ENCODE assay signal across 24 mouse cellular contexts in genomic region chr15:30595507-30595906, GRCm38 (mm10).
DNase-seq lines count a peak whose midpoint lies in the region; ATAC-seq and TF ChIP-seq lines count a peak whose summit lies in the region.
"Had no signal": no experiment of that assay in that cellular context is flagged by ENCODE, and none has a peak within 500 bp of the region (broad histone marks: within the 10 kb centered on the region; RNA-seq: fewer than 3 reads in every experiment).

No protein-coding gene starts in this region.

- no peak for TF ChIP-seq POLR2A in brain, embryonic 14.5 days (IDR thresholded peaks at IDR 0.05; ENCODE audit: borderline replicate concordance, extremely low read depth, insufficient read depth, insufficient read length, poor library complexity, severe bottlenecking)

- no peak overlapping the region for H3K4me2 ChIP-seq in forebrain, embryonic 13.5 days
- H3K4me2 ChIP-seq in forebrain, postnatal 0 days (ENCODE audit: low read depth), result no peak overlapping the region
- no peak overlapping the region for H3K4me2 ChIP-seq in forebrain, embryonic 15.5 days (replicated peaks)
- no peak overlapping the region for H3K4me2 ChIP-seq in forebrain, embryonic 11.5 days (ENCODE audit: low read depth, low read length, severe bottlenecking)
- H3K4me2 ChIP-seq: embryonic facial prominence, embryonic 13.5 days; embryonic facial prominence, embryonic 15.5 days had no signal

- peaks cover 4% of the 10 kb centered on the region; the same call in 1 of the 2 replicates for H3K36me3 ChIP-seq in forebrain, embryonic 13.5 days (ENCODE audit: poor library complexity, severe bottlenecking)
- no peaks in the 10 kb centered on the region for H3K36me3 ChIP-seq in forebrain, postnatal 0 days (ENCODE audit: insufficient read depth)
- peaks cover 5% of the 10 kb centered on the region; the same call in 1 of the 2 replicates for H3K36me3 ChIP-seq in forebrain, embryonic 15.5 days
- H3K36me3 ChIP-seq in forebrain, embryonic 11.5 days (ENCODE audit: control insufficient read depth, insufficient read depth, low read length), result no peaks in the 10 kb centered on the region
- H3K36me3 ChIP-seq: embryonic facial prominence, embryonic 13.5 days; embryonic facial prominence, embryonic 15.5 days; G1E had no signal

- no peak overlapping the region for H3K27ac ChIP-seq in forebrain, embryonic 13.5 days
- H3K27ac ChIP-seq in forebrain, postnatal 0 days (ENCODE audit: low read depth, low read length), result no peak overlapping the region
- H3K27ac ChIP-seq in forebrain, embryonic 15.5 days (replicated peaks), result peak overlapping the region; percentile 57; the same call in 1 of the 2 replicates
- no peak overlapping the region for H3K27ac ChIP-seq in forebrain, embryonic 11.5 days (ENCODE audit: low read depth, low read length)
- H3K27ac ChIP-seq: embryonic facial prominence, embryonic 13.5 days; embryonic facial prominence, embryonic 15.5 days had no signal

- H3K4me1 ChIP-seq in forebrain, embryonic 13.5 days, result peaks cover 9% of the 10 kb centered on the region; the same call in 1 of the 2 replicates
- 0 out of 2 replicates have a peak, but pooled peaks cover 4% of the 10 kb centered on the region for H3K4me1 ChIP-seq in forebrain, postnatal 0 days (ENCODE audit: insufficient read depth)
- H3K4me1 ChIP-seq in forebrain, embryonic 15.5 days, result peaks cover 8% of the 10 kb centered on the region
- no peaks in the 10 kb centered on the region for H3K4me1 ChIP-seq in forebrain, embryonic 11.5 days (replicated peaks; ENCODE audit: control insufficient read depth, insufficient read depth, low read length)
- H3K4me1 ChIP-seq: embryonic facial prominence, embryonic 13.5 days; embryonic facial prominence, embryonic 15.5 days had no signal

- no peaks in the 10 kb centered on the region for H3K9me3 ChIP-seq in forebrain, embryonic 13.5 days (replicated peaks)
- no peaks in the 10 kb centered on the region for H3K9me3 ChIP-seq in forebrain, postnatal 0 days (ENCODE audit: low read length)
- H3K9me3 ChIP-seq in forebrain, embryonic 15.5 days, result no peaks in the 10 kb centered on the region
- H3K9me3 ChIP-seq in forebrain, embryonic 11.5 days (ENCODE audit: control insufficient read depth, low read length), result no peaks in the 10 kb centered on the region
- H3K9me3 ChIP-seq: embryonic facial prominence, embryonic 13.5 days; embryonic facial prominence, embryonic 15.5 days had no signal

- peak; percentile 69 for ATAC-seq in forebrain, embryonic 13.5 days
- ATAC-seq in forebrain, postnatal 0 days, result no peak
- ATAC-seq in forebrain, embryonic 15.5 days (replicated peaks), result peak; percentile 73
- no peak for ATAC-seq in forebrain, embryonic 11.5 days (replicated peaks; ENCODE audit: low FRiP score)
- ATAC-seq: activated CD4-positive, CD25-positive, alpha-beta regulatory T cell, adult 4 months; CD4-positive, CD25-positive, alpha-beta regulatory T cell, adult 4 months; Patski had no signal

- DNase-seq in forebrain, postnatal 0 days, result no peak
- no peak for DNase-seq in forebrain, embryonic 11.5 days (ENCODE audit: low spot score)
- DNase-seq in brain, embryonic 14.5 days (ENCODE audit: low read depth), result peak; percentile 81
- DNase-seq: adrenal gland, adult 8-10 months; adrenal gland, postnatal 14 days; adrenal gland, postnatal 36 days; B cell, adult 2 months; cerebellum, adult 11 months; cerebellum, adult 18-20 months; cerebellum, adult 8-10 months; cerebellum, adult 9-11 months; cerebellum, postnatal 14 days; cerebellum, postnatal 36 days; embryo, embryonic 11 days had no signal

- no peak for TF ChIP-seq CTCF in forebrain, postnatal 0 days (IDR thresholded peaks at IDR 0.05; ENCODE audit: low read depth)
- TF ChIP-seq CTCF in brain, embryonic 14.5 days (IDR thresholded peaks at IDR 0.05; ENCODE audit: borderline replicate concordance, extremely low read depth, insufficient read depth, insufficient read length), result no peak

- no peak overlapping the region for H3K9ac ChIP-seq in forebrain, embryonic 13.5 days
- H3K9ac ChIP-seq in forebrain, postnatal 0 days, result no peak overlapping the region
- no peak overlapping the region for H3K9ac ChIP-seq in forebrain, embryonic 15.5 days (replicated peaks)
- no peak overlapping the region for H3K9ac ChIP-seq in forebrain, embryonic 11.5 days (ENCODE audit: low read length)
- H3K9ac ChIP-seq: embryonic facial prominence, embryonic 13.5 days; embryonic facial prominence, embryonic 15.5 days had no signal

- H3K4me3 ChIP-seq in forebrain, embryonic 13.5 days, result no peak overlapping the region
- H3K4me3 ChIP-seq in forebrain, postnatal 0 days (ENCODE audit: low read depth, low read length), result no peak overlapping the region
- H3K4me3 ChIP-seq in forebrain, embryonic 15.5 days, result no peak overlapping the region
- no peak overlapping the region for H3K4me3 ChIP-seq in forebrain, embryonic 11.5 days (ENCODE audit: low read depth, low read length)
- H3K4me3 ChIP-seq: embryonic facial prominence, embryonic 13.5 days; embryonic facial prominence, embryonic 15.5 days; erythroblast, embryonic 14.5 days had no signal

- H3K27me3 ChIP-seq in forebrain, embryonic 13.5 days, result no peaks in the 10 kb centered on the region
- H3K27me3 ChIP-seq in forebrain, postnatal 0 days (ENCODE audit: insufficient read depth, low read length), result no peaks in the 10 kb centered on the region
- H3K27me3 ChIP-seq in forebrain, embryonic 15.5 days, result no peaks in the 10 kb centered on the region
- no peaks in the 10 kb centered on the region for H3K27me3 ChIP-seq in forebrain, embryonic 11.5 days (ENCODE audit: control insufficient read depth, insufficient read depth, low read length)
- H3K27me3 ChIP-seq: CH12.LX; embryonic facial prominence, embryonic 13.5 days; embryonic facial prominence, embryonic 15.5 days; Patski had no signal

- whole genome bisulfite sequencing in forebrain, embryonic 13.5 days, result 23% methylated on average over 1 of the region's 1 CpGs
- WGBS in forebrain, postnatal 0 days, result 16% methylated on average over 1 of the region's 1 CpGs
- WGBS in forebrain, embryonic 15.5 days, result 11% methylated on average over 1 of the region's 1 CpGs
- WGBS in forebrain, embryonic 11.5 days, result 70% methylated on average over 1 of the region's 1 CpGs

Comparison
In these comparisons a context has a peak if more than half of its experiments do, and no peak if none do; other contexts are left out.
1. ATAC-seq: peak in forebrain, embryonic 13.5 days (single experiment) and forebrain, embryonic 15.5 days (single experiment); none in forebrain, postnatal 0 days (single experiment) and forebrain, embryonic 11.5 days (single experiment).